Mouse (Mus musculus) layer of hippocampus, postnatal 36 days (tissue): Measurements from ENCODE around the gene Msx3. TPM values are rescaled to one million over a fixed set of nuclear protein-coding genes. Genes with fewer than 3 reads are reported as not detected.
A peak's percentile ranks its signal among the peaks of the same experiment; 100 is the strongest.

ENCODE experiments used
- DNase-seq, 2 experiments: peaks; one replicate each; pipeline ENCODE4 v3.0.0; 2022
- total RNA-seq, 2 experiments: library from RNA; stranded (reverse); gene quantifications; 2 replicates each; pipeline ENCODE4 v1.2.3; 2021

The Msx3 gene
- total RNA-seq, 2 experiments from 2014 or later: 0.18 TPM; not detected in 1

- no peak for DNase-seq
Observed at GRCm38 (mm10) chr7:140057413-140058407, 8.8 kb upstream of the Msx3 start.

DNA sequence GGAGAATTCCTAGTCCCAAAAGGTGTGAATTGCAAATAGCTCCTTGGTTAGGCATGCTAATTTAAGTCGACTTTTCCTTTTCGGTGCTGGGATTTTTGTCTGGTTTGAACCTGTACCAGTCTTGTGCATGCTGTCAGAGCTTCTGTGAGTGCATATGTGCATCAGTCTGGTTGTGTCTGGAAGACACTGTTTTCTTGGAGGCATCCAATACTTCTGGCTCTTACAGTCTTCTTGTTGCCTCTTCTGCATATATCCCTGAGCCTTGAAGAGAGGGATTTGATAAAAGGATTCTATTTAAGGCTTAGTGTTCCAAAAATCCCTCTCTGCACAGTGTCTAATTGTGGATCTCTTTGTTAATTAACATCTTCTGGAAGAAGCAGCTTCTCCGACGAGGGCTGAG, 5.2 kb upstream of the Msx3 start:
- peak; percentile 31 to 35 for DNase-seq

DNA sequence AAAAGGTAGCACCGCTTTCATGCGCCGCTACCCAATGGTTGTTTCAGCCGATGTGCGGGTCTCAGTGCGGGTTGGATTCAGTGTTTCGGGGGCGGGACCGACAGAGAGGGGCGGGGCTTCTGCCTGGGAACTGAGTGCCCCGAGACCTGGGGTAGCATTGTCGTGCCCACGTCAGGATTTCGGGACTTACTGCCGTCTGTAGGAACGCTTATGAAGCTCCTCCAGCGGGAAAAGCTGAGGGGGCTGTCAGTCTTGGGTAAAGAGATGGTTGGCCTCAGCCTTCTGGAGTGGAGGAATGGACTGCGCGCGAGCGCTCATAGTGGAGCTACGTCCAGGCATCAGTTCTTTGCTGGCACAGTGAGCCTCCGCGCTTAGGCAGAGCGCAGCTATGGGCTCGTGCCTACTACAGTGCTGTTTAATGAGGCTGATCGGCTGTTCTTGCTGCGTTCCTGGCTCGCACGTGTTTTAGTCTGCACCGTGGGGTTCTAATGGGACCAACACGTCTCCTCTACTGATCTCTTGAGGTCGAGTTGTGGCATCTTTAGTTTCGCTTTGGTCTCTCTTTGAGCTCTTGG, 313 bp upstream of the Msx3 start:
- no peak for DNase-seq

GRCm38 (mm10) chr7:140047811-140048311, 1.0 kb downstream of the Msx3 start:
- DNase-seq: no peak

DNA sequence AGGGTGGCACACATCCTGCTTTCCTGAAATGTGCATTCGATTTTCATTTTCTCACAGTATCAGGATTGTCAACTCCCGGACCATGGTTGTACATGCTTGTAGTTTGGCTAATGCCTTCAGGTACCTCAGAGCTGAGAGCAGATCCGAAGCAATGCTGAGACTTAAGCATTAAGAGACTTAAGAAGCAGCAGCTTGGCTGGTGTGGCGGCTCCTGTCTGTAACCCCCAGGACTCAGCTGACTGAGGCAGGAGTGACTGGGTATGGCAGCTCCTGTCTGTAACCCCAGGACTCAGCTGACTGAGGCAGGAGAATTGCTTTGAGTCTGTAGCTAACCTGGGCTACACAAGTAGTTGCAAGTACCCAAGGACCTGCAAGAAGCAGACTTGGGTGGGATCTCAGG, 3.3 kb downstream of the Msx3 start:
- no peak for DNase-seq

DNA sequence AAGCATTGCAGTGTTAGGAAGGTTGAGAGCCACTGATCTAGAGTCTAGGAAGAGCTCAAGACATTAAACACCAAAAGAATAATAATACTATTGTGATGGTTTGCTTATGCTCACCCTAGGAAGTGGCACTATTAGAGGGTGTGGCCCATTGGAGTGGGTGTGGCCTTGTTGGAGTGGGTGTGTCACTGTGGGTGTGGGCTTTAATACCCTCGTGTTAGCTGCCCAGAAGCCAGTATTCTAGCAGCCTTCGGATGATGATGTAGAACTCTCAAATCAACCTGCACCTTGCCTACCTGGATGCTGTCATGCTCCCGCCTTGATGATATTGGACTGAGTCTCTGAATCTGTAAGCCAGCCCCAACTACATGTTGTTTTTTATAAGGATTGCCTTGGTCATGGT, 6.2 kb downstream of the Msx3 start:
- no peak for DNase-seq

DNA sequence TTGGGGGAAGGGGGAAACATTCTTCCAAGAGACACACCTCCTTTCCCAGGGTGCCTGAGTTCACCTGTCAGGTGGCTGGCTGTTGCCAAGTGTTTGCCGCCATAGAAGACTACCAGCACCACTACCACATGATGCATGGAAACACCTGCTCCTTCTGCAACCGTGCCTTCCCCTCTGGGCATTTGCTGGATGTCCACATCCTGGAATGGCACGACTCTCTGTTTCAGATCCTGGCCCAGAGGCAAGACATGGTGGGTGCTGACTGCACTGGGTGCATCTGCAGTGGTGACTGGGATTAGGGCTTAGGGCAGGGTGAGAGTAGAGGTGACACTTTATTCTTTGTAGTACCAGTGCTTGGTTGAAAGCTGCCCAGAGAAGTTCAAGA, 11.7 kb downstream of the Msx3 start:
- DNase-seq: no peak

DNA sequence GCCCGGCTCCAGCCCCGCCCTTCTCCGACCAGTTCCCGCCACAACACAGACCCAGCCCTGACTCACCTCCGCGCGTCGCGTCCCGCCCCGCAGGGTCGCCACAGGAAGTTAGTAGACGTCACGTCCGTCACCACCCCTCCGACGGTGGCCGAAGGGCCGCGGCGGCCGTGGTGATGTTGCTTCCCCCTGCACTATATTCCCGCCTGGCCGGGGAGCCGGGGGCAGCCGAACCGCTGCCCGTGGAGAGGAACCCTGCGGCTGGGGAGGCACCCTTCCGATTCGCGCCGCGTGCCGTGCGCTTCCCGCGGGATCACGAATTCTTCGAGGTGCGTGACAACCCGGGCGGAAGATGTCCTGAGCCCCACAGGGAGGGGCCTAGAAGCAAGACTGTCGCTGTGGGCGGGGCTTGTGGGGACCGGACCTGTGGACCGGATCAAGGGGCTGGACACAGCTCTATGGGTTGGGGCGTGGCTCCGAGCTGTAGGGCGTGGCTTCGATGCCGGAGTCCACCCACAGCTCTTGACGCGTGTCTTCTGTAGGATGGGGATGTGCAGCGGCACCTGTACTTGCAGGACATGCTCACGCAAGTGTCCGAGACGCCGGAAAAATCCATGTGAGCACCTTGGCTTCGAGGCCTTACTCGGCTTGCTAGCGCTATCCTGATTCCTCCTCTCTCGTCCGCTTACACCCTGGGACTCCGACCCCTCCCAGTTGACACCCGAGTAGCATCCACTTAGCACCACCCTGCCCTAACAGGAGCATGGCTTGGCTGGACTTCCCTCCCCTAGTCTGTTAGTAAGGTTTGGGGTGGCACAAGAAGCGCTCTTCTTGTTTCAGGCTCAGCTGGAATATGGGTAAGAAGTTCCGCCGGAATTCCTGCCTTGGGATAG, 12.4 kb downstream of the Msx3 start, which contains the start of the genes Zfp511 and Tubgcp2:
Gene Zfp511, plus strand, starts transcription at position 111 of the 890 bp plus-strand sequence.
Gene Tubgcp2, minus strand, starts transcription at position 389 of the 890 bp plus-strand sequence.
- peak; percentile 89 to 93 for DNase-seq

- DNase-seq: no peak
Observed at GRCm38 (mm10) chr7:140035456-140035855, 13.4 kb downstream of the Msx3 start.

DNA sequence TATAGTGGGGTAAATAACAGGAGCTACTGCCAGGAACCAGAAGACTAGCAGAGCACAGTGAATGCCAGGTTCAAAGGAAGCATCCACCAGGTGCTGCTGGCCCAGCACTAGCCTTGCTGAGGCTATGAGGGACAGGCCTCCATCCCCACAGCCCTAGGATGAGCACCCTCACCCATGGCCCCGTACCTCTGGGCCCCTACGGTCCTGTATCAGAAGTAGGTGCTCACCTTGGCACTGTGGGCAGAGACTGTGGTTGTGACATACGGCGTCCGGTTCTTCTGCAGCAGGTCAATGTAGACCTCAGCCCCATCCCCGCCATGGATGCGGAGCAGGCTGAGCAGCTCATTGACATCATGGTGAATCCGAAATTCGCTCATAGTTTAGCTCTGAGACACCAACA, 15.5 kb downstream of the Msx3 start:
- DNase-seq: no peak

DNA sequence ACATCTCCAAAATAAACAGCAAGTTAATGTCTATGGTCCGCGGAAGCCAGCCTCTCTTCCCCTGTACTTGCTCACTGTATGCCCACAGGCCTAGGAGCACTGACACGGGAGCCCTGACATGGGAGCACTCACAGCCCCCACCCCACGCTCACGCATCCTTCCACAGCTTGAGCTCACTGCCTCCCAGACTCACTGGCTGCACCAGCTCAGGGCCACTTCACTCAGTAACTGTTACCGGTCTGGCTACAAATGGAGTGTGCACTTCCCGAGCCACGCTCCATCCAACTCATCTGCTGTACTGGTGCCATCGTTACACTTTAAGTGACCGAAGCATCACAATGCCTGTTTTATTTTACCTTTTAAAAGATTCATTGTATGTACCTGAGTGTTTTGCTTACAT, 16.5 kb downstream of the Msx3 start:
- no peak for DNase-seq

DNA sequence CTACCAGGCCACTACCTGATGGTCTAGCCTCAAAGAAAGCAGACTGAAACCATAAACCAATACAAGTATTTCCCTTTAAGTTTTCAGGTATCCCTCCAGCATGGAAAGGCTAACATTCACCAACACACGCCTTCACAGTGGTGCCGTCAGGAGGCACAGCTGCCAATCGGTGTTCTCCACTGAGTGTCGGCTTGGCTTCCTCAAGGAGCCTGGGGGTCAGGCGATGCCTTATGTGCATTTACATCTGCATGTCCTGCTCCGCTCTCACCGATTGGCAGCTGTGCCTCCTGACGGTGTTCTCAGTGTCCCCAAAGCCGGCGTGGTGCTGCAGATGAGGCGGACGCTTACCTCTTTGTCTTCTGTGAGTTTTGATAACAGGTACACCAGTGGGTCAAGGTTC, 17.1 kb downstream of the Msx3 start:
- DNase-seq: no peak

- DNase-seq: no peak
Observed at GRCm38 (mm10) chr7:140011336-140011735, 37.6 kb downstream of the Msx3 start.

GRCm38 (mm10) chr7:140007781-140008180, 41.1 kb downstream of the Msx3 start:
- no peak for DNase-seq

GRCm38 (mm10) chr7:140006861-140007611, 41.9 kb downstream of the Msx3 start:
- no peak for DNase-seq

DNA sequence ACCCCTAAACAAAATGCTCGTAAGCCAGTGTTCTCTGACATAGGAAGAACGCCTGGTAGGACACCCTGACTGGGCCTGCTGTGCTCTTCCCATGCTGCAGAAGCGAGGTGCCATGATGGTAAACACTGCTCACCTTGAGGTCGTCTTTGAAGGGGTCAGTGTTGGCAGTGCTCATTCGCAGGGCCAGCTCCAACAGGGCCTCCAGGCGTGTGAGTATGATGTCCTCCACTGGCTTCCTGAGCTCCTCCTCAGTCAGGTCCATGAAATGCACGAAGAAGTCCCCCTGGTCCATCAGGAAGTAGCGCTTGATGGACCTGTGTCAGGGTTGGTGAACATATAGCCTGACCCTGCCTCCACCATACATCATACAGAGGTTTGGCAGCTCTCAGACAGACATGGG, 44.2 kb downstream of the Msx3 start:
- DNase-seq: no peak

GRCm38 (mm10) chr7:140001086-140001740, 47.7 kb downstream of the Msx3 start:
- DNase-seq: no peak

GRCm38 (mm10) chr7:139998691-139999350, 50.1 kb downstream of the Msx3 start:
- no peak for DNase-seq
